ENCODE assay signal across 9 mouse cellular contexts in the genomic region with DNA sequence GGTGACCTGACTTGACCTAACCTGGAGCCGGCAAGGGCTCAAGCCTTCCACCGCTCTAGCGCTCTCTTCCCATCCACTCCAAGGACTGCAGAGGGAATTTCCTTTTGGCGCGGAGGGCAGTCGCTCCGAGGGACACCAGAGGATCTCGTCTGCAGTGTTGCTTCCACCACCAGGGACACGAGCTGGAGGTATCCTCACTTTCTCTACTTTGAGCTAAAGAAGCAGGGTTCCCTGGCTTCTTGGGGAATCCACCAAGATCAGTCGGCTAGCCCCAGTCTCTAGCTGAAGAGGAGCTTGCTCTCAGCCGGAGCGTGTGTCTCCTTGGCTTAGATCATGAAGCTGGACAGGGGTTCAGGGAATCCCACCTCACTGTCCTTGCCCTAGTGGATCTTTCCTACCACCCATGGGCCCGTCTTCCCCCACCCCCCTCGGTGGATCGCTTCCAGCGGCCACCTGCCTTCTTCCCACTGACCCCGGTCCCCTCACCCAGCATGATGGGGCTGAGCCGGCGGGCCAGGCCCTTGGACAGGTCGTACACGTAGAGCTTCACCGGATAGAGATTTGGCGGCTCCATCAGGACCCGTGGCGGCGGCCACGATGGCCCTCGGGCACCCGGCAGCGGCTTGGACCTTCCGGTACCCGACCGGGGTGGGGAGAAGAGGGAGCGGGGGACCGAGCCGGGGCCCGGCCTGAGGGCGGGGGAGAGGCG. TPM values are rescaled to one million over a fixed set of nuclear protein-coding genes. Genes with fewer than 3 reads are reported as not detected.
DNase-seq lines count a peak whose midpoint lies in the region; ATAC-seq and TF ChIP-seq lines count a peak whose summit lies in the region.
"Had no signal": no experiment of that assay in that cellular context is flagged by ENCODE, and none has a peak within 500 bp of the region (broad histone marks: within the 10 kb centered on the region; RNA-seq: fewer than 3 reads in every experiment).

No protein-coding gene starts in this region.

- H3K36me3 ChIP-seq in heart, embryonic 13.5 days, result peaks cover 17% of the 10 kb centered on the region
- peaks cover 16% of the 10 kb centered on the region for H3K36me3 ChIP-seq in neural tube, embryonic 15.5 days

- H3K9me3 ChIP-seq in heart, embryonic 13.5 days, result no peaks in the 10 kb centered on the region
- no peaks in the 10 kb centered on the region for H3K9me3 ChIP-seq in neural tube, embryonic 15.5 days (replicated peaks)

- peak overlapping the region; percentile 94 for H3K4me3 ChIP-seq in heart, embryonic 13.5 days
- peak overlapping the region; percentile 87 for H3K4me3 ChIP-seq in lung, adult 2 months (replicated peaks; ENCODE audit: extremely low read depth, low read depth, low read length)
- H3K4me3 ChIP-seq in neural tube, embryonic 15.5 days (replicated peaks), result peak overlapping the region; percentile 92

- TF ChIP-seq POLR2A in lung, adult 2 months (IDR thresholded peaks at IDR 0.05; ENCODE audit: borderline replicate concordance, extremely low read depth, low read depth, low read length), result no peak

- H3K4me1 ChIP-seq in heart, embryonic 13.5 days, result peaks cover 30% of the 10 kb centered on the region
- peaks cover 7% of the 10 kb centered on the region for H3K4me1 ChIP-seq in lung, adult 2 months (ENCODE audit: control insufficient read depth, insufficient read depth, low read length)
- H3K4me1 ChIP-seq in neural tube, embryonic 15.5 days, result peaks cover 35% of the 10 kb centered on the region

- DNase-seq in CD4-positive, CD25-positive, alpha-beta regulatory T cell, adult 2 months (ENCODE audit: low read depth, low spot score), result peak; percentile 54
- DNase-seq in T-cell, adult 2 months (ENCODE audit: low spot score), result peak; percentile 26
- peak; percentile 56 for DNase-seq in embryo, embryonic 11 days
- peak; percentile 52 for DNase-seq in kidney, postnatal 10 days
- DNase-seq in lung, adult 2 months, result peak; percentile 44

- no peak for TF ChIP-seq CTCF in lung, adult 2 months (IDR thresholded peaks at IDR 0.05; ENCODE audit: insufficient read depth, low read length)

- WGBS in heart, embryonic 13.5 days, result under 1% methylated on average over 33 of the region's 39 CpGs
- WGBS in lung, adult 2 months, result under 1% methylated on average over 39 of the region's 39 CpGs
- under 1% methylated on average over 38 of the region's 39 CpGs for WGBS in neural tube, embryonic 15.5 days

- peak overlapping the region; percentile 96 for H3K4me2 ChIP-seq in heart, embryonic 13.5 days
- H3K4me2 ChIP-seq in neural tube, embryonic 15.5 days, result peak overlapping the region; percentile 93

- peak overlapping the region; percentile 84 for H3K27ac ChIP-seq in heart, embryonic 13.5 days (replicated peaks)
- peak overlapping the region; percentile 87 for H3K27ac ChIP-seq in neural tube, embryonic 15.5 days (replicated peaks)

- no peaks in the 10 kb centered on the region for H3K27me3 ChIP-seq in heart, embryonic 13.5 days (replicated peaks)
- H3K27me3 ChIP-seq in neural tube, embryonic 15.5 days (replicated peaks), result no peaks in the 10 kb centered on the region

- H3K9ac ChIP-seq in heart, embryonic 13.5 days, result peak overlapping the region; percentile 90
- H3K9ac ChIP-seq in neural tube, embryonic 15.5 days (replicated peaks), result peak overlapping the region; percentile 93

- ATAC-seq in heart, embryonic 13.5 days (ENCODE audit: extremely low read depth, insufficient number of reproducible peaks, low FRiP score, low TSS enrichment), result no peak
- ATAC-seq in neural tube, embryonic 15.5 days (ENCODE audit: low FRiP score), result peak; percentile 60
- no peak for ATAC-seq in granulocyte monocyte progenitor cell, adult 5-6 weeks (replicated peaks; ENCODE audit: poor library complexity, severe bottlenecking)

RNA-seq across cellular contexts. Expression of gene Desi1, which starts 18.1 kb away (rescaled TPM):
- polyA plus RNA-seq in heart, embryonic 13.5 days (2015; fragmentation: Nextera tagmentation; extraction: Ambion mirVana), result 19.1 and 20.0 TPM in 2 replicates
- polyA plus RNA-seq in lung, adult 2 months (2012; rRNA removed), result 24.0 and 31.1 TPM in 2 replicates
- 54.1 and 64.0 TPM in 2 replicates for polyA plus RNA-seq in neural tube, embryonic 15.5 days (2015; fragmentation: Nextera tagmentation; extraction: Ambion mirVana)
- 26.3 and 34.9 TPM in 2 replicates for total RNA-seq in granulocyte monocyte progenitor cell, adult 5-6 weeks (2014; fragmentation: Nextera tagmentation)
- 6.0 and 8.3 TPM in 2 replicates for total RNA-seq in granulocyte monocyte progenitor cell, adult 5-6 weeks (2017)

RNA-seq across cellular contexts. Expression of gene Xrcc6, which starts 27.9 kb away (rescaled TPM):
- polyA plus RNA-seq in heart, embryonic 13.5 days (2015; fragmentation: Nextera tagmentation; extraction: Ambion mirVana), result 71.3 and 72.9 TPM in 2 replicates
- 11.5 and 13.3 TPM in 2 replicates for polyA plus RNA-seq in lung, adult 2 months (2012; rRNA removed)
- 41.6 and 74.7 TPM in 2 replicates for polyA plus RNA-seq in neural tube, embryonic 15.5 days (2015; fragmentation: Nextera tagmentation; extraction: Ambion mirVana)
- 104 and 120 TPM in 2 replicates for total RNA-seq in granulocyte monocyte progenitor cell, adult 5-6 weeks (2014; fragmentation: Nextera tagmentation)
- 234 and 250 TPM in 2 replicates for total RNA-seq in granulocyte monocyte progenitor cell, adult 5-6 weeks (2017)

RNA-seq across cellular contexts. Expression of gene Snu13, which starts 31.9 kb away (rescaled TPM):
- 167 and 192 TPM in 2 replicates for polyA plus RNA-seq in heart, embryonic 13.5 days (2015; fragmentation: Nextera tagmentation; extraction: Ambion mirVana)
- polyA plus RNA-seq in lung, adult 2 months (2012; rRNA removed), result 54.7 and 56.6 TPM in 2 replicates
- 230 and 272 TPM in 2 replicates for polyA plus RNA-seq in neural tube, embryonic 15.5 days (2015; fragmentation: Nextera tagmentation; extraction: Ambion mirVana)
- 254 and 268 TPM in 2 replicates for total RNA-seq in granulocyte monocyte progenitor cell, adult 5-6 weeks (2014; fragmentation: Nextera tagmentation)
- total RNA-seq in granulocyte monocyte progenitor cell, adult 5-6 weeks (2017), result 183 and 209 TPM in 2 replicates

RNA-seq across cellular contexts. Expression of gene 1700029P11Rik, which starts 35.2 kb away (rescaled TPM):
- not detected in 2 replicates for polyA plus RNA-seq in heart, embryonic 13.5 days (2015; fragmentation: Nextera tagmentation; extraction: Ambion mirVana)
- polyA plus RNA-seq in lung, adult 2 months (2012; rRNA removed), result not detected in 2 replicates
- polyA plus RNA-seq in neural tube, embryonic 15.5 days (2015; fragmentation: Nextera tagmentation; extraction: Ambion mirVana), result not detected in 2 replicates
- total RNA-seq in granulocyte monocyte progenitor cell, adult 5-6 weeks (2014; fragmentation: Nextera tagmentation), result not detected in 2 replicates
- total RNA-seq in granulocyte monocyte progenitor cell, adult 5-6 weeks (2017), result not detected in 2 replicates
- total RNA-seq: gastrocnemius, postnatal 4 days had no signal

RNA-seq across cellular contexts. Expression of gene 4930407I10Rik, which starts 43.4 kb away (rescaled TPM):
- polyA plus RNA-seq in heart, embryonic 13.5 days (2015; fragmentation: Nextera tagmentation; extraction: Ambion mirVana), result not detected in 2 replicates
- not detected in 2 replicates for polyA plus RNA-seq in lung, adult 2 months (2012; rRNA removed)
- not detected in 2 replicates for polyA plus RNA-seq in neural tube, embryonic 15.5 days (2015; fragmentation: Nextera tagmentation; extraction: Ambion mirVana)
- not detected in 2 replicates for total RNA-seq in granulocyte monocyte progenitor cell, adult 5-6 weeks (2014; fragmentation: Nextera tagmentation)
- not detected in 2 replicates for total RNA-seq in granulocyte monocyte progenitor cell, adult 5-6 weeks (2017)
- total RNA-seq: gastrocnemius, postnatal 4 days had no signal
